Mouse (Mus musculus): ENCODE measurements around the gene Tnr.

Gene Tnr

DNA sequence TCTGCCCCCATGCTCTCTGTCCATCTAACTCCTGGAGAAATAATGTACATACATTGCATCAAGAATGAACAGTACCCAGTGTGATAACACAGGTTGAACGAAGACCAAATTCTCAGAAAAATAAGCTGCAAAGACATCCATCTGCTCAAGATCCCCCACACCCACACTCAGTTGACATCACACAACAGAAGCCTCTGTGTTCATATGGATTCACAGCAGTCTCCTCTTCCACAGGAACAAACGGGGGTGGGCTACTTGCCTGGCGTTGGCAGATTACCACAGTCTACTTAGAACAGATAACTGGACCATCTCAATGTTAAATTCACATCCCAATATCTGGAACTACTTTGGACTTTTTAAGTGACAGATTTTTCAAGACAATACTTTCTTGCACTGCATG is 349.3 kb downstream of the Tnr start:
- no peak for DNase-seq (ENCODE audit: low read depth)

DNA sequence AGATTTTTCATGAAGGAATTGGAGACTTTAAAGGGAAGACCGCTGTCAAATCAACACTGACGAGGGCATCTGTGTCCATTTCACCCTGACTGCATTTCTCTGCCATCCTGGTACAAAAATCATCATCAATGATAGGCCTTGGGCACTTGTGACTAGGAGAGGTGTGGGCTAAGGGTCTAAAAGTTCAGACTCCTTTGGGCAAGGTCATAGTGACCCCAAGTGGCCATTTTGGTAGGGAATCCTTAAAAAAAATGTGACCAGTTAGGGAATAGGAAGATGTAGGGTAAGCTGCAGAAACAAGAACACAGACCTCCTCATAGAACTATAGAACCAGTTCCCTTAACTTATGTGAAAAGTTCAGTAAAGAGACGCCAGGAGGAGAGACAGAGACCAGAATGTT is 355.1 kb downstream of the Tnr start:
- DNase-seq (ENCODE audit: low read depth), result peak; percentile 61

DNA sequence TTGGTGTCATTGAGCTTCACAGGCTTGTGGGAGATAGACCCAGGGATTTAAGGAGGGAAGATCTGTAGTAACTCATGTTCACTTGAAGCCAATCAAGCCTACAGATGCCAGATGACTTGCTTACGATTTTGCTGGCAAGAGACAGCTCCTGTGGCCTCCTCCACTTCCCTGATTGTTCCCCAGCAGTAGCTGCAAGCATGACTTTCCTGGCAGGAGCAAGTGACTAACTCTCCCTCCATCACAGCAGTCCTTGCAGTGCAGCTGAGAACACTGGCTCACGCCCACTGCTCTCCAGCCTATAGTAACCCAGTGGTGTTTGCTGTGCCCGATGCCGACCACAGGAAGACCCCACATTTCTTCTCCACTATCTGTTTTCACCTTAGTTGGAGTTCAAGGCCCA is 356.3 kb downstream of the Tnr start:
- peak; percentile 26 for DNase-seq (ENCODE audit: low read depth)

DNA sequence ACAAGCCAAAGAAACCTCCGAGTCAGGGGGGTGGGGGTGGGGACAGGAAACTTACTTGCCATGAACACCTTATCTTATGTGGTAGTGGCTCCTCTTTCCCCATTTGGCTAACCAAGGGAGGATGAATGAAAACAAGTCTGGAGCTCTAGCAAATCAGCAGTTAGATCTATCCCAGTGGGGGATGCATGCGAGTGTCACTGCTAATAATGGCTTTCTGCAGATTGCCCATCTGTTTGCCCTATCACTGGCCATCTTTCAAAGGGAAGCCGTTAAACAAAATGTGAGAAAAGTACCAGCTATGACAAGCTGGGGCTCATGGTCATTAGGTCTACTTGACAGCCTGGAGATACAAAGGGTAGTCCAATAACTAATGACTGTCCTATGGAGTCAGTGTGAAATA is 361.9 kb downstream of the Tnr start:
- no peak for DNase-seq (ENCODE audit: low read depth)

- peak; percentile 83 for DNase-seq (ENCODE audit: low read depth)
Observed at GRCm38 (mm10) chr1:159888611-159889010, 365.0 kb downstream of the Tnr start.

DNA sequence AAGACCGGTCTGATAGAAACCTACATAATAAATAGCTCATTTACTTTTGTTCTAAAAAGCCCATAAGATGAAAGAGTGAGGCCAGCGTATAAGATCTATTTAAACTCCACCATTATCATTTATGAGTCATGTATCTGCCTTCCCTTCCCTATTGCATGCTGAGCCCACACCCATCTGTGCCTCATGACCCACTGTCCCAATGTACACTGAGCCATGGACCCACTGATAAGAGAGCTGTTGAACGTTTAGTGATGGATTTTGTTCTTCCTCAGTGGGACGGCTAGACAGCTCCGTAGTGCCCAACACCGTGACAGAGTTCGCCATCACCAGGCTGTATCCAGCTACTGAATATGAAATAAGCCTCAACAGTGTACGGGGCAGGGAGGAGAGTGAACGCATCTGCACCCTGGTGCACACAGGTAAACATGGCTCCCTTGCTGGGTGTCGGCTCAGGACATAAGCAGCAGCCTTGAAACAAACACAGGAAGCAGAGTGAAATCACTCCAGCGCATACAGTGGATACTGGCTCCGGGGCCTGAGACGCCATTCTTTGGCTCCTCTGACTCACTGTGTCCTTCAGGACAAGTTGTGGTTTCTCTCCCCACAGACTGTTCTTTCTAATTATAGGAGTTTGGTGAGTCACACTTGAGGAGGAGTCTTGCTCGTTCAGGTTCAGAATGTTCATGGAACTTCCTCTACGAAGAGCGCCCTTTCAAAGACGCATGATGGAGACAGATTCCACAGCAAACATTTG is 365.6 kb downstream of the Tnr start:
- peak; percentile 92 for DNase-seq (ENCODE audit: low read depth)

DNA sequence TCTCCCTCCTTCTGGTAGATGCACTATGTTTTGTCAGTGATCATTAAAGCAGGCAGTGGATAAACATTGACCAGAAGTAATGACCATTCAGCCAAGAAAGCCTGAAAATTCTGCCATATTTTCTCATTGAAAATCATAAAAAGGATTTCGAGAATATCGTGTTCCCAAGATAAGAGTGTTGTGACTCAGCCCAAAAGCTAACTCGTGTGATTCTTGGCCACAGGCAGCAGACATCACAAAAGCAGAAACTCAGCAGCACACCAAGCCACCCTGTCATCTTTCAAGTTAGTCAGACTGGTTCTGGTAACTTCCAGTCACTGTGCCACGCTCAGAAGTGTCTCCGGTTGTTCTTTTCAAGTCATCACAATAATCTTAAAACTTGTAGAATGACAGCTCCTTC is 367.0 kb downstream of the Tnr start:
- DNase-seq (ENCODE audit: low read depth), result peak; percentile 59

GRCm38 (mm10) chr1:159895094-159895493 is 371.5 kb downstream of the Tnr start:
- no peak for DNase-seq (ENCODE audit: low read depth)

- no peak for DNase-seq (ENCODE audit: low read depth)
Observed at GRCm38 (mm10) chr1:159899991-159900390, 376.4 kb downstream of the Tnr start.

DNA sequence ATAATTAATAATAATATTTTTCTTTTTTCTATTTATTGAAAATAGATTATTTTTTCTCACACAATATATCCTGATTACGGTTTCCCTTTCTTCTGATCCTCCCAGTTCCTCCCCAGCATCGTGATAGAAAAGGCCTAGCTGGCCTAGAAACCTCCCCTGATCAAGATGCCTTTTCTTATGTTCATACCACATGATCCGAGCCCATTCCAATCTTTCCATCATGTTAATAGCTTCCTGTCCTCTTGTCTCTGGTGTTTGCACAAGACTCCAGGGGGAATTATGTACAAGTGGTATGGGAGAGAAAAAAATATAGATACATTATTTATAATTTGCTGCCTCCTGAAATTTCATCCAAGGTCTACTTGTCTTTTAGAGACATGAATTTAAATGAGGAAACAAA is 377.1 kb downstream of the Tnr start:
- DNase-seq (ENCODE audit: low read depth), result no peak

DNA sequence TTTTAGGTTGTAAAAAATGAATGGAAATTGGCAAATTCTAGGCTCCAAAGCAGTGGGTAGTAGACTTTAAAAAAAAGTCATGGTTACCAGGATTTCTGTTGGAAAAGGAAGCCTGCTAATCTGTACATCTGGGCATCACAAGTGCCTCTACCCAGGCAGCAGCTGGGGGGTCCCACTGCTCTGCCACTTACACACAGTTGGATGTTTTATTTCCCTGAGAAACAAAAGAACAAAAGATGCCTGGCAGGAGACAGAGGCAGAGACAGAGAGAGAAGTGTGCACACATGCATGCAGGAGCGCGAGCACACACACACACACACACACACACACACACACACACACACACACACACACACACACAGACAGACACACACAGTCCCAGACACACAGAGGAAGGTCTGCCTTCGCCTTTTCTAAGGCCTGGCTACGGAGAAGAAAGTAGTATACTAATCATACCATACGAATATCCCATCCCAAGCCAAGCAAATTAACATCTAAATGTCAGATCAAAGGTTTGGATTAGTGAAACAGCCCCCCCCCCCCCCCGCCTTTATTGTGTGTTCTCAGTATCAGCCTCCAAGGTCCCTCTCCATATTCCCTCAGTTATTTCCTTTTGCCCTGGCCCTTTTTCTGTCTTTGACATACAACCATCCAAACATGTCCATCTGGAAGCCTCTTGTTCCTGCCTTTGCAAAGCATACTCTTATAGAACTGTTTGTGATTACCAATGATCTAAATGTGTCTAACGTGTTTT is 378.0 kb downstream of the Tnr start:
- DNase-seq (ENCODE audit: low read depth), result no peak

DNA sequence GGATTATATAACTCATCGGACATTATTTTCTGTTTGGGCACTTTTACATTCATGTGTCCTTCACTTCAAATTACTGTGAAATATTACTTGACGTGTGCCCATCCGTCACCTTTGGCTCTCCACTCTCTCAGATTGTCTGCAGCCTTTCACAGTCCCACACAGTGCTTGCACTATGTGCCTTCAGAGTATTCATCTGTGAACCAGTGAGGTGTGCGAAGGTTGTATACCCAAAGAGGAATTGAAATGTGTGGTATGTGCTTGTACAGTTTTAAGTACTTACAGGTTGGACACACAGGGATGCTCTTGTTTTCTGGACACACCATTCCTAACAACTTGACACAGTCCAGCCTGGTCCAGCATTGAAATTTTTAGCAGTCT is 378.5 kb downstream of the Tnr start:
- DNase-seq (ENCODE audit: low read depth), result no peak

DNA sequence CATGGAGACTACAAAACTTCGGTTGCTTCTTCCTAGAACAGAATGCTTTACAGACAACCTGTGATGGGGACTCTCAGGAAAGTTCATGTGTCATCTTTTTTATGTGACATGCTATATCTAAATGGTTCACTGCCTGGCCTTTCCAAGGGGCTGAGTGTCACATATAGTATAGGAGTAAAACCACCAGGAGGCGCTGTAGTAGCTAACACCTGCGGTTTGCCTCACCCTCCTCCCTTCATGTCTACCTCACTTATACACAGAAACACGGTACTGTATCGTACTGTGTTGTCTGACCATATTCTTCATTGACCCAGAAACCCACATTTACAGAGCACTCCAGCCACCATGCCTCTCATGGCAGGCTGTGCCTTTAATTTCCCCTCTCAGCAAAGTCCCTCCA is 387.4 kb downstream of the Tnr start:
- peak; percentile 60 for DNase-seq (ENCODE audit: low read depth)

DNA sequence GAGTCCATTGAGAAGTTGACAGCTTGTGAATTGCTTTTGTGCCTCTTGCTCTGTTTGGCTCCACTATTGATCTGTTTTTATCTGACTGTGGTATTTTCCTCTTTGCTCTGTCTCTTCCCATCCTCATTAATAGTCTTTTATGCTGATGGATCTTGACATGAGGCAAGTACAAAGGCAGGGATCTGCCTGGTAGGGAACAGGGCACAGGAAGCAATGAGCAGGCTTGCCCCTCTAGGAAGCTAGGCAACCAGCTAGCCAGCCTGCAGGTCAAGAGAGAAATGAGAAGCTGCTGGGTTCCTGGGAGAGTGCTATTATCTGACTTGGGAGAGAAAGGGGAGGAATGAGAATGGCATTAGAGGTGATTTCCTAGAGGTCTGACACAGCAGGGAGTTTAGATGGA is 391.2 kb downstream of the Tnr start:
- DNase-seq (ENCODE audit: low read depth), result no peak

DNA sequence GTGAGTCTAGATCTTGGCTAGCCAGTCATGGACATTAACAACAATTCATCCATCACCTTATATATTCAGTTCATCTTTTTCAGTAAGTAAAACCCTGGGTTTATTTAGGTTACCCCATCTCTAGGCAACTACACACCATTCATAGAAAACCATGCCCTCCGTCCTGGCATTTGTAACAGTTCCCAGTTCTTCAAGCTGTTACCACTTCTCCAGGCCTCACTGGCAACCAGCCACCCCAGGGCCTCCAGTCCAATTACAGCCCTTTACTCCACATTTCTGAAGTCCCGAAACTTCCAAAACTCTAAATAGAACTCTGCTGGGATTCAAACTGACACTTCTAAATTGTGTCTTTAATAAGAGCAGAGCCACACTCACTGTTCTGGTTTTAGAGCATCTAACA is 397.0 kb downstream of the Tnr start:
- peak; percentile 42 for DNase-seq (ENCODE audit: low read depth)

GRCm38 (mm10) chr1:159923010-159923409 is 399.4 kb downstream of the Tnr start:
- peak; percentile 79 for DNase-seq (ENCODE audit: low read depth)

GRCm38 (mm10) chr1:159924105-159924504 is 400.5 kb downstream of the Tnr start:
- DNase-seq (ENCODE audit: low read depth), result peak; percentile 78

- no peak for DNase-seq (ENCODE audit: low read depth)
Observed at GRCm38 (mm10) chr1:159924684-159925083, 401.1 kb downstream of the Tnr start.

DNA sequence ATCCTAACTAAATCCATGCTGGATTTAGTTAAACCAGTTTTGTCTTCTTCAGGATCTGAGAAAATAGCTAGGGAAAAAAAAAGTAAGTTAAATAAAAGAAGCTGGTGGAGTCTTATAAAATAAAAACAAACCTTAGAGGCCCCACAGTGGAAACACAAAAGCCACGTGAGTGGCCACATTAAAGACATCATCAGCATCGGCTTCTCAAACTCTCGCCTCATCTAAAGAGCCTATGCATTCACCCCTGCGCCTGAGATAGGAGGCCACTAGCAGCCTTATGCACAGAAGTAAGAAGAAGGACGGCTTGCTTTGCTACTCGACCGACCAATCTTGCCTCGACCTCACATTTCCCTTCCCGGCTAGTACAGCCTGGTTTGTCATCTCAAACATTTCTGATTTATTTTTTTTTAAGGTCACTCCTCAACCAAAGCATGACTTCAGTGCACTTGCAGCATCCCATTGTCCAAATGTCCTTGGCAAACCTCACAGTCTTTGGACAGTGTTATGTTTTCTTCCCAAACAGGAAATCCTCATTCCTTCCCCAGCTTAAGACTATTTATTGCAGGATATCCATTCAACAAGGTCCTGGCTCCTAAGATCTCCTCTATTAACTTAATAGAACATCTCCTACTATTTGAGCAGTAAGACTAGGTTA is 405.2 kb downstream of the Tnr start:
- DNase-seq (ENCODE audit: low read depth), result no peak

- peak; percentile 20 for DNase-seq (ENCODE audit: low read depth)
Observed at GRCm38 (mm10) chr1:159932092-159932491, 408.5 kb downstream of the Tnr start.

DNA sequence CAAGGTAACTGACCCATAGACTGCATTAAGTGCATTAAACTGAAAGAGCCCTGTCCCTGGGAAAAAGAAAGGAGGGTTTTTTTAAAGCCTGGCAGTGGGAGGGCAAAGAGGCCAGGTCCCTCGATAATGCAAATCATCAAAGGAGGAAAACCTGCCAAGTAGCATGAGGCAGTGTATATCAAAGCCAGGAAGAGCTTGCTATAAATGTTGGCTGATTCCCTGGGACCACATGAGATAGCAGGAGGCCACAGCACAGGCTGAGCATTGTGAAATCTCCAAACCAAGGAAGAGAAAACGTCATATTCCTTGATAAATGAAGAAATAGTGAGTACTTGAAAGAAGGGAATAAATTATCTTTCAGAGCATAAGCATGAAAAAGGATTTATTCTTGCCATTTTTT is 409.0 kb downstream of the Tnr start:
- DNase-seq (ENCODE audit: low read depth), result peak; percentile 58

DNA sequence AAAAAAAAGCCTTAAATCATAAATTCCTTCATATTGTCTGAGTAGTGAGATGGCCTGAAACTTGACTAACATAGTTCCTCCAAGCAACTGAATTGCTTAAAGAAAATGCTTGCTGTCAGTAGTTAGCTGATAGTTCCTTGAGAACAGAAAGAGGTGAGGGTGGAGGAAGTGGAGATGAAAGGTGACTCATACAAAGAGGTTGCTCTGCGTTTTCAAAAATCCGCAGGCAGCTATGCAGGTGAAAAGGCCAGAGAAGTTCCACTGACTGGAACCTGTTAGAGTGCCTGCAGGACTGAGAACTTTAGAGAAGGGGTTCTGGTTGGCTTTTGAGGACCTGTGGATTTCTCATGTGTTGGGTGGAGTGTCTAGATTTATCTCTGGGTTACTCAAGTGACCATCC is 414.9 kb downstream of the Tnr start:
- DNase-seq (ENCODE audit: low read depth), result no peak

DNA sequence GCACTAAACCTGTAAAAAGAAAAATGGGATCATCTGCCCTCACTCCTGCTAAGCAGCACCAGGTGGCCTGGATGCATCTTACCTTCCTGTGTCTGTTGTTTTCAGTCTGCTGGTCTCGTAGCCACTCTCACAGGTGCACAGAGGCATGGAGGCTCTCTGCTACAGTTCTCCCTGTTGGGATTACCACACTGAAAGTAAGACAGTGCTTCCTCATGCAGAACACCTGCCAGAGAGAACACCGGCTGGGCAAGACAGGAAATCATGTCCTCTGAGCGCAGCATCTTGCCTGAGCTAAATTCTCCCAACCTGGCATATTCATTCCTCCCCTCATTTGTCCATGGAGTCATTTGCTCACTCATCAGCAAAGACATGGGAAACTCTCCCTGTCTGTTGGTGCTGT is 415.8 kb downstream of the Tnr start:
- no peak for DNase-seq (ENCODE audit: low read depth)
